Mouse (Mus musculus): ENCODE results near the gene Corin.

The Corin gene

GRCm38 (mm10) chr5:72443007-72443406 lies 61.3 kb downstream of the Corin start:
- DNase-seq (ENCODE audit: low read depth, low spot score), result no peak

- DNase-seq (ENCODE audit: low read depth, low spot score), result no peak
Measured at GRCm38 (mm10) chr5:72441181-72441580, 63.1 kb downstream of the Corin start.

- no peak for DNase-seq (ENCODE audit: low read depth, low spot score)
Measured at GRCm38 (mm10) chr5:72435085-72435484, 69.2 kb downstream of the Corin start.

- DNase-seq (ENCODE audit: low read depth, low spot score), result no peak
Measured at GRCm38 (mm10) chr5:72431856-72432255, 72.4 kb downstream of the Corin start.

- no peak for DNase-seq (ENCODE audit: low read depth, low spot score)
Measured at GRCm38 (mm10) chr5:72427556-72427955, 76.7 kb downstream of the Corin start.

- DNase-seq (ENCODE audit: low read depth, low spot score), result no peak
Measured at GRCm38 (mm10) chr5:72425342-72426010, 78.8 kb downstream of the Corin start.

GRCm38 (mm10) chr5:72411874-72412329 lies 92.4 kb downstream of the Corin start:
- DNase-seq (ENCODE audit: low read depth, low spot score), result no peak

- no peak for DNase-seq (ENCODE audit: low read depth, low spot score)
Measured at GRCm38 (mm10) chr5:72410841-72411240, 93.4 kb downstream of the Corin start.

GRCm38 (mm10) chr5:72403376-72403775 lies 100.9 kb downstream of the Corin start:
- DNase-seq (ENCODE audit: low read depth, low spot score), result no peak

GRCm38 (mm10) chr5:72402913-72403312 lies 101.4 kb downstream of the Corin start:
- no peak for DNase-seq (ENCODE audit: low read depth, low spot score)

- no peak for DNase-seq (ENCODE audit: low read depth, low spot score)
Measured at GRCm38 (mm10) chr5:72401778-72402177, 102.5 kb downstream of the Corin start.

- no peak for DNase-seq (ENCODE audit: low read depth, low spot score)
Measured at GRCm38 (mm10) chr5:72401251-72401650, 103.0 kb downstream of the Corin start.

GRCm38 (mm10) chr5:72382148-72382547 lies 122.1 kb downstream of the Corin start:
- DNase-seq (ENCODE audit: low read depth, low spot score), result no peak

- DNase-seq (ENCODE audit: low read depth, low spot score), result no peak
Measured at GRCm38 (mm10) chr5:72380616-72381015, 123.7 kb downstream of the Corin start.

- DNase-seq (ENCODE audit: low read depth, low spot score), result no peak
Measured at GRCm38 (mm10) chr5:72368004-72368403, 136.3 kb downstream of the Corin start.

GRCm38 (mm10) chr5:72365801-72366200 lies 138.5 kb downstream of the Corin start:
- no peak for DNase-seq (ENCODE audit: low read depth, low spot score)

- DNase-seq (ENCODE audit: low read depth, low spot score), result no peak
Measured at GRCm38 (mm10) chr5:72363838-72364237, 140.4 kb downstream of the Corin start.

GRCm38 (mm10) chr5:72353746-72354145 lies 150.5 kb downstream of the Corin start:
- no peak for DNase-seq (ENCODE audit: low read depth, low spot score)

- DNase-seq (ENCODE audit: low read depth, low spot score), result peak; percentile 3
Measured at GRCm38 (mm10) chr5:72350081-72350758, 154.1 kb downstream of the Corin start.

GRCm38 (mm10) chr5:72348591-72348990 lies 155.7 kb downstream of the Corin start:
- no peak for DNase-seq (ENCODE audit: low read depth, low spot score)

- DNase-seq (ENCODE audit: low read depth, low spot score), result no peak
Measured at GRCm38 (mm10) chr5:72335873-72336272, 168.4 kb downstream of the Corin start.

GRCm38 (mm10) chr5:72332901-72333300 lies 171.4 kb downstream of the Corin start:
- no peak for DNase-seq (ENCODE audit: low read depth, low spot score)

GRCm38 (mm10) chr5:72331217-72331616 lies 173.1 kb downstream of the Corin start:
- no peak for DNase-seq (ENCODE audit: low read depth, low spot score)
